In the genomic region with DNA sequence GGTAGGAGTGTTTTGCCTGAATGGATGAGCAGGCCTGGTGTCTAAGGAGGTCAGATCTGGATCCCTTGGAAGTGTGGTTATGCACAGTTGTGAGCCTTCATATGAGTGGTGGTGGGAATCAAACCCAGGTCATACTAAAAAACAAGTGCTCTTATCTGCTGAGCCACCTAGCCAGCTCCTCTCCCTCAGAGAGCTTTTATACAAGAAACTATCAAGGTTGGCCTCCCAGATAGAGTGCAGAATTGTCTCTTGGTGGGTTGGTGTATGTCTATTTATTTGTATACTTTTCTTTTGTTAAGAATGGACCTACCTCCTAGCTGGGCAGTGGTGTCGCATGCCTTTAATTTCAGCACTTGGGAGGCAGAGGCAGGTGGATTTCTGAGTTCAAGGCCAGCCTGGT, we compare ENCODE assay signal across 17 mouse cellular contexts. TPM values are rescaled to one million over a fixed set of nuclear protein-coding genes. Genes with fewer than 3 reads are reported as not detected.
DNase-seq lines count a peak whose midpoint lies in the region; ATAC-seq and TF ChIP-seq lines count a peak whose summit lies in the region.
"Had no signal": no experiment of that assay in that cellular context is flagged by ENCODE, and none has a peak within 500 bp of the region (broad histone marks: within the 10 kb centered on the region; RNA-seq: fewer than 3 reads in every experiment).

No protein-coding gene starts in this region.

- no peak for TF ChIP-seq CTCF in spleen, adult 2 months (IDR thresholded peaks at IDR 0.05; ENCODE audit: extremely low read depth, insufficient read depth, insufficient read length, insufficient replicate concordance)

- H3K4me3 ChIP-seq in spleen, adult 2 months (ENCODE audit: extremely low read depth, insufficient read depth, insufficient read length), result no peak overlapping the region
- no peak overlapping the region for H3K4me3 ChIP-seq in intestine, embryonic 14.5 days (ENCODE audit: low read depth, low read length)
- H3K4me3 ChIP-seq in liver, embryonic 13.5 days (replicated peaks), result no peak overlapping the region
- H3K4me3 ChIP-seq: heart, adult 2 months; limb, embryonic 15.5 days; midbrain, embryonic 13.5 days had no signal

- peaks cover 23% of the 10 kb centered on the region for H3K4me1 ChIP-seq in spleen, adult 2 months (ENCODE audit: control insufficient read depth, insufficient read depth, insufficient read length)
- H3K4me1 ChIP-seq in intestine, embryonic 14.5 days (replicated peaks; ENCODE audit: control insufficient read depth, insufficient read depth, low read length), result peaks cover 22% of the 10 kb centered on the region; the same call in 1 of the 2 replicates
- H3K4me1 ChIP-seq in liver, embryonic 13.5 days (replicated peaks), result peaks cover 73% of the 10 kb centered on the region

- no peak for ATAC-seq in intestine, embryonic 14.5 days (replicated peaks; ENCODE audit: low FRiP score, low TSS enrichment, low read depth)
- ATAC-seq in liver, embryonic 13.5 days (ENCODE audit: low read depth), result no peak
- ATAC-seq: activated CD4-positive, CD25-positive, alpha-beta regulatory T cell, adult 4 months; forebrain, embryonic 16.5 days; hindbrain, postnatal 0 days; midbrain, embryonic 13.5 days had no signal

- no peaks in the 10 kb centered on the region for H3K27me3 ChIP-seq in spleen, adult 2 months (ENCODE audit: control insufficient read depth, insufficient read depth, low read length)
- no peaks in the 10 kb centered on the region for H3K27me3 ChIP-seq in intestine, embryonic 14.5 days (replicated peaks; ENCODE audit: control insufficient read depth, insufficient read depth, low read length)
- H3K27me3 ChIP-seq in liver, embryonic 13.5 days, result no peaks in the 10 kb centered on the region
- H3K27me3 ChIP-seq: CH12.LX; limb, embryonic 15.5 days; midbrain, embryonic 13.5 days had no signal

- peaks cover 4% of the 10 kb centered on the region for H3K36me3 ChIP-seq in spleen, adult 2 months (ENCODE audit: control insufficient read depth, insufficient read depth, low read length)
- no peaks in the 10 kb centered on the region for H3K36me3 ChIP-seq in intestine, embryonic 14.5 days (ENCODE audit: control insufficient read depth, insufficient read depth, low read length)
- peaks cover 24% of the 10 kb centered on the region for H3K36me3 ChIP-seq in liver, embryonic 13.5 days
- H3K36me3 ChIP-seq: midbrain, embryonic 13.5 days had no signal

- no peaks in the 10 kb centered on the region for H3K9me3 ChIP-seq in intestine, embryonic 14.5 days (ENCODE audit: control insufficient read depth, low read length)
- H3K9me3 ChIP-seq in liver, embryonic 13.5 days (replicated peaks), result no peaks in the 10 kb centered on the region
- H3K9me3 ChIP-seq: limb, embryonic 15.5 days; midbrain, embryonic 13.5 days had no signal

- H3K9ac ChIP-seq in intestine, embryonic 14.5 days (ENCODE audit: low read length), result no peak overlapping the region
- H3K9ac ChIP-seq in liver, embryonic 13.5 days, result peak overlapping the region; percentile 80
- H3K9ac ChIP-seq: limb, embryonic 15.5 days; midbrain, embryonic 13.5 days had no signal

- no peak for DNase-seq in spleen, adult 2 months (ENCODE audit: low read depth in 1 of 2, low spot score in 2 of 2)
- DNase-seq in spleen, postnatal 14 days (ENCODE audit: low spot score in 2 of 2), result no peak
- DNase-seq in intestine, embryonic 14.5 days (ENCODE audit: low spot score), result no peak
- peak; percentile 48 for DNase-seq in liver, embryonic 13.5 days
- no peak for DNase-seq in yolk sac, embryonic 10.5 days (ENCODE audit: low spot score)
- no peak for DNase-seq in cerebellum, adult 9-10 months
- DNase-seq in frontal cortex, adult 2 months (ENCODE audit: extremely low spot score in 1 of 2, low spot score in 1 of 2), result no peak
- DNase-seq: cerebellum, adult 2 months; embryo, embryonic 11 days; heart, adult 2 months; lung, postnatal 4 days had no signal

- no peak for TF ChIP-seq POLR2A in spleen, adult 2 months (IDR thresholded peaks at IDR 0.05; ENCODE audit: low read depth, low read length)

- H3K27ac ChIP-seq in spleen, adult 2 months (ENCODE audit: insufficient read depth, low read length), result peak overlapping the region; percentile 29
- peak overlapping the region; percentile 70; the same call in 1 of the 2 replicates for H3K27ac ChIP-seq in intestine, embryonic 14.5 days (ENCODE audit: low read depth)
- H3K27ac ChIP-seq in liver, embryonic 13.5 days, result peak overlapping the region; percentile 100
- H3K27ac ChIP-seq: heart, adult 2 months; hindbrain, postnatal 0 days; limb, embryonic 15.5 days; midbrain, embryonic 13.5 days had no signal

- 73% methylated on average over 1 of the region's 1 CpGs for WGBS in spleen, adult 2 months
- 91% methylated on average over 1 of the region's 1 CpGs for WGBS in intestine, embryonic 14.5 days
- 42% methylated on average over 1 of the region's 1 CpGs for WGBS in liver, embryonic 13.5 days (ENCODE audit: insufficient replicate concordance)

- no peak overlapping the region for H3K4me2 ChIP-seq in intestine, embryonic 14.5 days (ENCODE audit: low read length)
- H3K4me2 ChIP-seq in liver, embryonic 13.5 days, result peak overlapping the region; percentile 76
- H3K4me2 ChIP-seq: limb, embryonic 15.5 days; midbrain, embryonic 13.5 days had no signal

RNA-seq across cellular contexts. Expression of gene Usp4, which starts 3.8 kb away (rescaled TPM):
- 63.2 and 68.6 TPM in 2 replicates for polyA plus RNA-seq in spleen, adult 2 months (2012; rRNA removed)
- polyA plus RNA-seq in intestine, embryonic 14.5 days (2014; fragmentation: Nextera tagmentation; extraction: Ambion mirVana), result 103 and 114 TPM in 2 replicates
- 67.0 and 71.0 TPM in 2 replicates for polyA plus RNA-seq in liver, embryonic 13.5 days (2015; fragmentation: Nextera tagmentation; extraction: Ambion mirVana)
- polyA plus RNA-seq in frontal cortex, adult 2 months (2012; rRNA removed), result 116 and 128 TPM in 2 replicates

RNA-seq across cellular contexts. Expression of gene Gpx1, which starts 5.1 kb away (rescaled TPM):
- 2,084 and 2,100 TPM in 2 replicates for polyA plus RNA-seq in spleen, adult 2 months (2012; rRNA removed)
- polyA plus RNA-seq in intestine, embryonic 14.5 days (2014; fragmentation: Nextera tagmentation; extraction: Ambion mirVana), result 760 and 815 TPM in 2 replicates
- 6,829 and 6,884 TPM in 2 replicates for polyA plus RNA-seq in liver, embryonic 13.5 days (2015; fragmentation: Nextera tagmentation; extraction: Ambion mirVana)
- polyA plus RNA-seq in frontal cortex, adult 2 months (2012; rRNA removed), result 271 and 307 TPM in 2 replicates

RNA-seq across cellular contexts. Expression of gene Tcta, which starts 37.9 kb away (rescaled TPM):
- polyA plus RNA-seq in spleen, adult 2 months (2012; rRNA removed), result 17.9 and 19.7 TPM in 2 replicates
- 27.5 and 30.4 TPM in 2 replicates for polyA plus RNA-seq in intestine, embryonic 14.5 days (2014; fragmentation: Nextera tagmentation; extraction: Ambion mirVana)
- polyA plus RNA-seq in liver, embryonic 13.5 days (2015; fragmentation: Nextera tagmentation; extraction: Ambion mirVana), result 12.7 TPM in 2 replicates
- polyA plus RNA-seq in frontal cortex, adult 2 months (2012; rRNA removed), result 47.5 and 53.5 TPM in 2 replicates

RNA-seq across cellular contexts. Expression of gene Rhoa, which starts 37.9 kb away (rescaled TPM):
- polyA plus RNA-seq in spleen, adult 2 months (2012; rRNA removed), result 89.7 and 90.3 TPM in 2 replicates
- 281 and 309 TPM in 2 replicates for polyA plus RNA-seq in intestine, embryonic 14.5 days (2014; fragmentation: Nextera tagmentation; extraction: Ambion mirVana)
- 235 and 296 TPM in 2 replicates for polyA plus RNA-seq in liver, embryonic 13.5 days (2015; fragmentation: Nextera tagmentation; extraction: Ambion mirVana)
- 153 and 170 TPM in 2 replicates for polyA plus RNA-seq in frontal cortex, adult 2 months (2012; rRNA removed)

RNA-seq across cellular contexts. Expression of gene Amt, which starts 47.2 kb away (rescaled TPM):
- polyA plus RNA-seq in spleen, adult 2 months (2012; rRNA removed), result 1.7 and 3.1 TPM in 2 replicates
- polyA plus RNA-seq in intestine, embryonic 14.5 days (2014; fragmentation: Nextera tagmentation; extraction: Ambion mirVana), result 23.0 and 24.2 TPM in 2 replicates
- 14.0 and 14.1 TPM in 2 replicates for polyA plus RNA-seq in liver, embryonic 13.5 days (2015; fragmentation: Nextera tagmentation; extraction: Ambion mirVana)
- polyA plus RNA-seq in frontal cortex, adult 2 months (2012; rRNA removed), result 57.5 and 60.3 TPM in 2 replicates

Comparison
In these comparisons a context has a peak if more than half of its experiments do, and no peak if none do; other contexts are left out.
1. H3K27ac ChIP-seq: peak in every context shown above with its lines; median percentile 100 in liver, embryonic 13.5 days; 70 in intestine, embryonic 14.5 days; 29 in spleen, adult 2 months.